In genomic region chr1:21002246-21003142, GRCm38 (mm10) we compare ENCODE assay signal across 8 mouse cellular contexts. TPM values are rescaled to one million over a fixed set of nuclear protein-coding genes. Genes with fewer than 3 reads are reported as not detected.
A peak's percentile ranks its signal among the peaks of the same experiment; 100 is the strongest.
DNase-seq lines count a peak whose midpoint lies in the region; ATAC-seq and TF ChIP-seq lines count a peak whose summit lies in the region.

No protein-coding gene starts in this region.

- TF ChIP-seq EP300 in stomach, postnatal 0 days (optimal IDR thresholded peaks at IDR 0.05) = no peak

- ATAC-seq in forebrain, embryonic 14.5 days = peak; percentile 52; the same call in 1 of the 2 replicates
- ATAC-seq in forebrain, embryonic 12.5 days (ENCODE audit: low FRiP score) = no peak
- ATAC-seq in limb, embryonic 15.5 days (ENCODE audit: insufficient number of reproducible peaks, low FRiP score, low TSS enrichment, low read depth) = peak; percentile 69; the same call in 1 of the 2 replicates
- ATAC-seq in stomach, postnatal 0 days (ENCODE audit: low FRiP score, low TSS enrichment) = peak; percentile 35; the same call in 1 of the 2 replicates
- ATAC-seq in liver, embryonic 12.5 days = no peak

- H3K4me3 ChIP-seq in forebrain, embryonic 14.5 days (ENCODE audit: low read depth, low read length) = no peak overlapping the region
- H3K4me3 ChIP-seq in forebrain, embryonic 12.5 days (replicated peaks) = no peak overlapping the region
- H3K4me3 ChIP-seq in limb, embryonic 15.5 days = no peak overlapping the region
- H3K4me3 ChIP-seq in stomach, postnatal 0 days (ENCODE audit: low read depth, low read length) = no peak overlapping the region
- H3K4me3 ChIP-seq in liver, embryonic 12.5 days = no peak overlapping the region

- no peaks in the 10 kb centered on the region for H3K27me3 ChIP-seq in forebrain, embryonic 14.5 days (replicated peaks; ENCODE audit: control insufficient read depth, insufficient read depth, low read length)
- no peaks in the 10 kb centered on the region for H3K27me3 ChIP-seq in forebrain, embryonic 12.5 days
- no peaks in the 10 kb centered on the region for H3K27me3 ChIP-seq in limb, embryonic 15.5 days
- H3K27me3 ChIP-seq in stomach, postnatal 0 days (ENCODE audit: control insufficient read depth, insufficient read depth, low read length) = no peaks in the 10 kb centered on the region
- no peaks in the 10 kb centered on the region for H3K27me3 ChIP-seq in liver, embryonic 12.5 days (replicated peaks)

- WGBS in forebrain, embryonic 14.5 days = 70% methylated on average over 14 of the region's 14 CpGs
- 93% methylated on average over 14 of the region's 14 CpGs for WGBS in forebrain, embryonic 12.5 days
- WGBS in limb, embryonic 15.5 days = 78% methylated on average over 14 of the region's 14 CpGs
- WGBS in stomach, postnatal 0 days = 80% methylated on average over 14 of the region's 14 CpGs
- 80% methylated on average over 14 of the region's 14 CpGs for WGBS in liver, embryonic 12.5 days (ENCODE audit: insufficient replicate concordance)

- peak; percentile 36 for DNase-seq in forebrain, embryonic 14.5 days (ENCODE audit: low spot score)
- DNase-seq in urinary bladder, postnatal 14 days (ENCODE audit: low spot score) = peak; percentile 24
- no peak for DNase-seq in urinary bladder, adult 18-20 months (ENCODE audit: low spot score in 2 of 2)
- no peak for DNase-seq in stomach, postnatal 0 days (ENCODE audit: low spot score)
- DNase-seq in ovary, postnatal 36 days (ENCODE audit: low spot score) = no peak

- no peak overlapping the region for H3K4me2 ChIP-seq in forebrain, embryonic 14.5 days (ENCODE audit: low read length)
- no peak overlapping the region for H3K4me2 ChIP-seq in forebrain, embryonic 12.5 days
- no peak overlapping the region for H3K4me2 ChIP-seq in limb, embryonic 15.5 days
- H3K4me2 ChIP-seq in stomach, postnatal 0 days (replicated peaks; ENCODE audit: low read depth) = no peak overlapping the region
- no peak overlapping the region for H3K4me2 ChIP-seq in liver, embryonic 12.5 days

- no peak overlapping the region for H3K9ac ChIP-seq in forebrain, embryonic 14.5 days (ENCODE audit: low read length)
- H3K9ac ChIP-seq in forebrain, embryonic 12.5 days = no peak overlapping the region
- no peak overlapping the region for H3K9ac ChIP-seq in limb, embryonic 15.5 days
- H3K9ac ChIP-seq in stomach, postnatal 0 days (ENCODE audit: low read length) = no peak overlapping the region
- H3K9ac ChIP-seq in liver, embryonic 12.5 days = no peak overlapping the region

- no peak for TF ChIP-seq CTCF in stomach, postnatal 0 days (IDR thresholded peaks at IDR 0.05; ENCODE audit: low read depth)

- H3K27ac ChIP-seq in forebrain, embryonic 14.5 days (ENCODE audit: low read depth, low read length) = no peak overlapping the region
- no peak overlapping the region for H3K27ac ChIP-seq in forebrain, embryonic 12.5 days
- 0 out of 2 replicates have a peak overlapping the region, but pooled peaks have one; percentile 22 for H3K27ac ChIP-seq in limb, embryonic 15.5 days
- no peak overlapping the region for H3K27ac ChIP-seq in stomach, postnatal 0 days (replicated peaks)
- H3K27ac ChIP-seq in liver, embryonic 12.5 days = no peak overlapping the region

- no peaks in the 10 kb centered on the region for H3K4me1 ChIP-seq in forebrain, embryonic 14.5 days (ENCODE audit: control insufficient read depth, insufficient read depth, low read length)
- H3K4me1 ChIP-seq in forebrain, embryonic 12.5 days = no peaks in the 10 kb centered on the region
- H3K4me1 ChIP-seq in limb, embryonic 15.5 days = no peaks in the 10 kb centered on the region
- no peaks in the 10 kb centered on the region for H3K4me1 ChIP-seq in stomach, postnatal 0 days (replicated peaks; ENCODE audit: control insufficient read depth, insufficient read depth)
- H3K4me1 ChIP-seq in liver, embryonic 12.5 days = no peaks in the 10 kb centered on the region

- no peaks in the 10 kb centered on the region for H3K9me3 ChIP-seq in forebrain, embryonic 14.5 days (replicated peaks; ENCODE audit: control insufficient read depth, low read length)
- H3K9me3 ChIP-seq in forebrain, embryonic 12.5 days = no peaks in the 10 kb centered on the region
- no peaks in the 10 kb centered on the region for H3K9me3 ChIP-seq in limb, embryonic 15.5 days
- H3K9me3 ChIP-seq in stomach, postnatal 0 days (ENCODE audit: control insufficient read depth, low read length) = no peaks in the 10 kb centered on the region
- no peaks in the 10 kb centered on the region for H3K9me3 ChIP-seq in liver, embryonic 12.5 days (replicated peaks)

- no peaks in the 10 kb centered on the region for H3K36me3 ChIP-seq in forebrain, embryonic 14.5 days (ENCODE audit: control insufficient read depth, insufficient read depth, low read length)
- H3K36me3 ChIP-seq in forebrain, embryonic 12.5 days (replicated peaks) = peaks cover 4% of the 10 kb centered on the region
- H3K36me3 ChIP-seq in limb, embryonic 15.5 days = peaks cover 80% of the 10 kb centered on the region
- peaks cover 13% of the 10 kb centered on the region; the same call in 1 of the 2 replicates for H3K36me3 ChIP-seq in stomach, postnatal 0 days (ENCODE audit: control insufficient read depth, insufficient read depth, low read length)
- peaks cover 17% of the 10 kb centered on the region for H3K36me3 ChIP-seq in liver, embryonic 12.5 days

RNA-seq across cellular contexts. Expression of gene Efhc1, which starts 51.1 kb away (rescaled TPM):
- 2.6 and 2.7 TPM in 2 replicates for polyA plus RNA-seq in forebrain, embryonic 14.5 days (2014; fragmentation: Nextera tagmentation; extraction: Ambion mirVana)
- 2.0 and 2.9 TPM in 2 replicates for polyA plus RNA-seq in forebrain, embryonic 12.5 days (2016; fragmentation: Nextera tagmentation; extraction: Ambion mirVana)
- 2.9 and 3.4 TPM in 2 replicates for polyA plus RNA-seq in limb, embryonic 15.5 days (2015; fragmentation: Nextera tagmentation; extraction: Ambion mirVana)
- 1.5 and 1.7 TPM in 2 replicates for polyA plus RNA-seq in stomach, postnatal 0 days (2015; fragmentation: Nextera tagmentation; extraction: Ambion mirVana)
- polyA plus RNA-seq in liver, embryonic 12.5 days (2016; fragmentation: Nextera tagmentation; extraction: Ambion mirVana) = 0.62 and 0.77 TPM in 2 replicates

Comparison
In these comparisons a context has a peak if more than half of its experiments do, and no peak if none do; other contexts are left out.
1. ATAC-seq: peak in forebrain, embryonic 14.5 days (single experiment), limb, embryonic 15.5 days (single experiment) and stomach, postnatal 0 days (single experiment); none in forebrain, embryonic 12.5 days (single experiment) and liver, embryonic 12.5 days (single experiment).
2. DNase-seq: peak in forebrain, embryonic 14.5 days (single experiment) and urinary bladder, postnatal 14 days (single experiment); none in urinary bladder, adult 18-20 months (0 of 2), stomach, postnatal 0 days (single experiment) and ovary, postnatal 36 days (single experiment).